Mouse (Mus musculus): ENCODE measurements around the gene Zbed4.
"Not testable (repeated sequence)": the region's sequence is repeated elsewhere in the genome, so short reads cannot be mapped to it uniquely, and the experiment has no call there.

Zbed4 gene

DNA sequence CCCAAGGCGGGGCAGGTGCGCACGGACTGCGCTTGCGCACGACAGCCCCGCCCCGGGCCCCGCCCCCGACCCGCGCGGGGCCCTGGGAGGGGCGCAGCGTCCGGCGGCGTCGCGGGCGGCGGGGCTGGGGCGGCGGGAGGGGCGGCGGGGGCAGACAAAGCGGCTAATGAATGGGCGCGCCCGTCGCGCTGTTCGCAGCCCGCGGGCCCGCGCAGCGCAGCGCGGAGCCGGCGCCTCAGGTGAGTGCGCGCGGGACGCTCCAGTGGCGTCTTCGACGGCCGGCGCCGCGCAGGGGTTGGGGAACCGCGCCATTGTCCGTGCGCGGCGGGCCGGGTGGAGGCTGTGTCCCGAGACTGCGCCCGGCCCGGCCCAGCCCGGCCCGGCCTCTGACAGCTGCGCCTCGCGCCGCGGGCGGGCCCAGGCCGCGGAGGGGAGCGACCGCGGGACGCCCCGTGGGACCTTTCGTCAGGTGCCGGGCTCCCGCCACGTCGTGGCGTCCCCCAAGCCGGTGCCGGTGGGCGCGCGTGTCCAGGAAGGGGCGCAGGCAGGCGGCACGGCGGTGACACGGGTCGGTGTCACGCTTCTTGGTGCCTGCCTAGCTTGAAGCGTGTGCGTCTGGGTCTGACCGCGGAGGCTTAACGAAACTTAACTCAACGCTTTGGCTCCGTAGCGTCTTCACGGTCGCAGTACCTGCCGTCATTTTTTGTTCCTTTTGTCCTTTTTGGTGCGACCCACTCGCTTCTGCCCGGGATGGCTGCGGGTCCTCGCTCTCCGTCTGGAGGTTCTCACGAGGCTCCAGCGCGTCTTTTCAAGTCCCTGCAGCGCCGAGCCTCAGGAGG, at the start of gene Zbed4:
Gene Zbed4 (plus strand): TSS at position 97 of the 839 bp plus-strand sequence.
- DNase-seq (ENCODE audit: low spot score): peak; percentile 75

DNA sequence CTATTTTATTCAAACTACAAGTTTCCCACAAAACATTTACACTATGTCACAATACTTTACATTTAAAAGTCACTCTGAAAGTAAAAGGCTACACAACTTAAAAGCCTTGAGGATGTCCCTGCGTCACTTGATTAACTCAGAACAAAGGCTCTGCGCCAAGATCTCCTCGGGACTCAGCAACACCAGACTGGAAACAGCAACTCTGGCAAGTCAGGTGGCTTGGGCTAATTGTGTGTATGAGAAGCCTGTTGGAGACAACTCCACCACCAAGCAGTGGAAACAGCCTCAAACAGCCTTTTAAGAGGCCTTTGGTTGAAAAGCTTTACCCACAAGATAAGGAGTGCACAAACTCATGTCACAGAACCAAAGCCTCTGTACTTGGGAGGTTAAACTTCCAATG, 49.0 kb upstream of the Zbed4 start:
- no peak for DNase-seq (ENCODE audit: low spot score)

DNA sequence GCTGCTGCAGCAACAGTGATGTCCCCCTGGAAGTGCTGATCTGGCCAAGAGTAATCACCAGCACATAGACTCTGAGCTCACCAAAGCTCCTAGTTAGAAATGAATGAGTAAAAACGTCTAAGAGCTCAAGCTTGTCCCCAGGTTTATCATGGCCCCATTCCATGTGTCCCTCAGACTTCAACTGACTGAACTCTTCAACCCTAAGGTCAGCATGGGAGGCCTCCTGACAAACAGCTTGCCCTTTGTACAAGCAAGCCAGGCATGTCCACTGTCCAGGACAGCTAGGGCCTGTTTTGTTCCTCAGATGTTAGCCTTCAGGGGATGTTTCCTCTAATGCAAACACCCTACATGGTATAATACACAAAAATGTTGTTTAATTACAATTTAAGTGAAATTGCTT, 47.2 kb upstream of the Zbed4 start:
- DNase-seq (ENCODE audit: low spot score): no peak

DNA sequence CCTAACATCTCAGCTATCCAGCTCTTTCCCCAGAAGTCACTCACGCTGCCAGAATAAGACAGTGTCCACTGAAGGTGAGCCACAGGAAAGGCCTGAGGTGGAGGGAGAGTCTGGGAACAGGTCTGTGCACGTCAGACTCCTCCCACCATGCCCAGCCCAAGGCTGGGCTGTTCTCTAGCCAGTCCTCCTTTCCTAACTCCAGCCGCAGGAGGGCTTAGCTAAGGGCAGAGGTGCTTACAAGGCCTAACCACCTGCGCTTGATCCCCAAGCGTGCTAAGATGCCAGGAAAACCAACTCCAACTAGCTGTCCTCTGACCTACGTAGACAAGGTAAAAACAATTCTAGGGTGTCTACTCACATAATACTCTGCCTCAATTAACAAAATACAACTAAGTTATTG, 45.1 kb upstream of the Zbed4 start:
- DNase-seq (ENCODE audit: low spot score): no peak

DNA sequence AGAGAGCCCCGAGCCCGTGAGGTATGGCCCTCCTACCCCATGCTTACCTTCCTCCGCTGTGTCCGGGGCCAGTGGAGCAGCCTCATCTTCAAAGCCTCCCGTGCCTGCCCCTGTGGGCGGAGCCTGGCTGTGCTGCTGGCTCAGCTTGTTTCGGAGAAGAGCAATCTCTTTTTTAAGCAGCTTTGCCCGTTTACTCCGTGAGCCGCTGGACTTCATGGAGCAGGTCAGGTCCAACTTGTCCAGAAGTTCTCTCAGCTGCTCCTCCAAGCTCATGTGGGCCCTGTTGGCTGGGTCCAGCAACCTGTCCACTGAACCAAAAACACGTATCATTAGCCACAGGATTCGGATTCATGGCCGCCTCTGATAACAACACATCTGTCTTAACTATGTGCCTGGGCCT, 44.5 kb upstream of the Zbed4 start:
- not testable (repeated sequence) for DNase-seq (ENCODE audit: low spot score)

DNA sequence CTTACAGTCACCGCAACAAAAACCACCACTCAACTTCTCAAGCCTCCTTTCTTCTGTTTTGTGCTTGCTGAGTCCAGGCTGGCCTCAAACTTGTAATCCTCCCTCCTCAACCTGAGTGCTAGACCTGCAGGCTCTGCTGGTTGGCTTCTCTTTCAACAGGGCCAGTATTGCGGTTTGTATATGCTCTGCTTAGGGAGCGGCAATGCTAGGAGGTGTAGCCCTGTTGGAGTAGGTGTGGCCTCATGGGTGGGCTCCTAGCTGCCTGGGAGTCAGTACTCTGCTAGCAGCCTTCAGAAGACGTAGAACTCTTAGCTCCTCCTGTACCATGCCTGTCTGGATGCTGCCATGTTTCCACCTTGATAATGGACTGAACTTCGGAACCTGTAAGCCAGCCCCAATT, 43.3 kb upstream of the Zbed4 start:
- no peak for DNase-seq (ENCODE audit: low spot score)

DNA sequence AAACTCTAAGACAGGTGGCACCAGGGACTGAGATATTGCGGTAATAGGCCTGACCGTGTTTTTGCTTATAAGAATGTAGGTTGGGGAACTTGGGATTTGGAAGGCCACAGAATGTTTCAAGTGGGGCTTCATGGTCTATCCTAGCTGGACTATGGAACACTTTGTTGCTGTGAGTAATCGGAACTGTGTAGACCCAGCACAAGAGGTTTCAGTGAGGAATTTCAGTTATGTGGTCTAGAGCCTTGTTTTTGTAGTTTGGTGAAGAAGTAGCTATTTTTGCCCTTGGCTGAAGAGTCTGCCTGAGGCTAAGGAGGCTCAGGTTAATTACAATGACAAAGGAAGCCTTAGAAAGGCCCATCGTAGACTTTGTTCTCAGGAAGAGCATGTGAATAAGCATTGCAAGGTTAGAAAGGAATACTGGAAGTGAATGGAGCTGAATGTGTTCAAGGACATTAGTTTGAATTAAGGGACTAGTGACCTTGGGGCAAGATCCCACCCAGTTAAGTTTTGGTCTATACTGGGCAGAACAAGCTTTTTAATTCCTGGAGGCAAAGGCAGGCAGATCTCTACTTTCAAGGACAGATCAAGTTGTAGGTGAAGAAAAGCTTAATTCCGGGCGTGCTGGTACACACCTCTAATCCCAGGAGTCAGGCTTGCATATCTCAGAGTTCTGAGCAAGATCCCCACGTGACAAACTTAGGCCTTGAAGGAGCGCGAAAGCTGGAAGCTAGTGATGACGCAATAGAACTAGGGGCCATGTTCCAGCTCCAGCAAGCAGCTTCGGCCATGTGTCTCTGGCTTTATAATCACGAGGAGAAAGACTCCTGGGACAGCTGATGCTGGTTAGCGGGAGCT, 42.6 kb upstream of the Zbed4 start:
- no peak for DNase-seq (ENCODE audit: low spot score)

DNA sequence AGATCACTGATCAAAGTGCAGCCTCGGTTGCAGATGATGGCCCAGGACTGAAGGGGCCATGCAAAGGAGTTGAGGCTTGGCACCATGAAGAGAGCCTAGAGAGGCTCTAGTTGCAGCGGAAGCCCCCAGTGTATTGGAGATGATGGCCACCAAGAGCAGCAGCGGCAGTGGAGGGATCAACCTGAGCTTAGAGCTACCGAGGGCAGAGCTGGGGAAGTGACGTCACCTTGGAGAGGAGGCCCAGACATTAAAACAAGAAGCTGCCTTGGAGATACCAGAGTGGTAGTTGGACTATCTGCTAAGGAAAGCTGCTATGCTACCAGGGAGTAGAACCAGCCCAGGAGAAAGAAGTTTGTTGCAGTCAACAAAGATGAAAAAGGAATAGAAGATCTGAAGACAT, 41.6 kb upstream of the Zbed4 start:
- DNase-seq (ENCODE audit: low spot score): no peak

DNA sequence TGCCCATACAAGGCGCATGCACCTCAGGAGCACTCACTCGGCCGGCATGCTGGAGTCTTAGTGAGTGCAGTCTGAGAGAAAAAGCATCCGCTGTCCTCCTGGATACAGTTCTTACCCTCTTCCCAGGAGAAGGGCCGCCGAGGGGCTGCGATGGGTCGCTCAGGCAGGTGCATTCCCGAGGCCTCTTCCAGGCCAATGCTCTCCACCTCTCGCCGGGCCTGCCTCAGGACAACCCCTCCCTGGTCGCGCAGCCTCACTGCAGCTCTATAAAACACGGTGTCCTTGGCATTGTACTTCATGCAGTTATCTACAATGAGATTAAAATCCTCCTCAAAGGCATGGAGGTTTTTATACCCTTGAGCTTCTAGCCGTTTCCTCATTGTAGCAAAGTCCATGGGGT, 39.0 kb upstream of the Zbed4 start:
- DNase-seq (ENCODE audit: low spot score): no peak

DNA sequence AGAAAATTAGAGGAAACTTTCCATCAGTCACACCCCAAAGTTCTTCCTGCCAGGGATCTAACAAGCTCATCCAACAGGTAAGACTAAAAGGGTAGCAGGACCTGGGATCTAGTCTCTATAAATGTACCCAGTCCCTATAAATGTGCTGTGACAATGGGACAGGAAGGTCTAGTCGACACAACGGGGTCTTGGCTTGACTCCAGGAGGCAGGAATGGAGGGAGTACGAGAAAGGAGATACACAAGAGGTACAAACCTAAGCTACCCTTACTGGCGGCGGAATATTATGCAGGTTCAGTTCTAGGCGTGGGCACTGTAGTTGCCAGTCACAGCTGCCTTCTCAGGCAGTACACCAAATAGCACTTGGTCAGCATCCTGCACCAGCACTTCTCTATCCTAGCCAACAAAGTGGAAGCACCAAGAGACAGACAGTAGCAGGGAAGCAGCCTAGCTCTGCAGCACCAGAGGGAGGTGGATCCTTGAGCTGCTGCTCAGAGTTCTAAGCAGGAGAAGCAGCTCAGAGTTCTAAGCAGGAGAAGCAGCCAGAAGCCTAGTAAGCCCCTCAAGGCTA, 37.4 kb upstream of the Zbed4 start:
- no peak for DNase-seq (ENCODE audit: low spot score)

DNA sequence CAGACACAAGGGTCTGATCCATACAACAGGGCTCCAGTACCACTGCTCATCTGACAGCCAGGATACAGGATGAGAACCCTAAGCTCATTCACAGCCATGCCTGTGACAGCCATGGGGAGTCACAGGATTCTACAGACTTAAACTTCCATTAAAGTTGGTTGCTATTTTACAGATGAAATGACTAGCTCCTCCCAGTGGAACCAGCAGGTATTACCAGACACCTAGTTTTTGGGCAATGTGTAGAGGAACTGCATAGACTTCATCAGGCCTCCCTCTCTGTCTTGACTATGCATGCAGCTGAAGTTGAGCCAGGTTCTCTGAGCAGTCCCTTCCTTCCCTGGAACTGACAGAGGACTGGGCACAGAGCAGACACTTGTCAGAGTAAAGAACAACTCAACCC, 35.1 kb upstream of the Zbed4 start:
- no peak for DNase-seq (ENCODE audit: low spot score)

DNA sequence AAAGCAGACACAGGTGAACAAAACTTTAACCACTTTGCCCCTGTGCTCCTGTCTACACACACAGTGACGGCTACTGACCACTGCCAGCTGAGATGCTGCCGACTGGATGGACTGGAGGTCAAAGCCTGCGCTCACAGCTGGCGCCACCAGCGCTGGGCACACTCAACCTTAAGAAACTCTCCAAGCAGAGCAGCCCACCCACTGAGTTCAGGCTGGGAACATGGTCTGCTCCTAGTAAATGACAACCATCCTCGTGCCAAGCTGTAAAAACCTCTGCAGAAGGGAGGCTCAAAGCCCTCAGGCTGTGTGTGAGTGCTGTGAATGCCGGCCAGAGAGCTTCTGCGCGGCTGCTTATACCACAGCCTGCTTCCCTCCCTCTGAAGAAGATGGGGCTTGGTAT, 34.2 kb upstream of the Zbed4 start:
- DNase-seq (ENCODE audit: low spot score): no peak

DNA sequence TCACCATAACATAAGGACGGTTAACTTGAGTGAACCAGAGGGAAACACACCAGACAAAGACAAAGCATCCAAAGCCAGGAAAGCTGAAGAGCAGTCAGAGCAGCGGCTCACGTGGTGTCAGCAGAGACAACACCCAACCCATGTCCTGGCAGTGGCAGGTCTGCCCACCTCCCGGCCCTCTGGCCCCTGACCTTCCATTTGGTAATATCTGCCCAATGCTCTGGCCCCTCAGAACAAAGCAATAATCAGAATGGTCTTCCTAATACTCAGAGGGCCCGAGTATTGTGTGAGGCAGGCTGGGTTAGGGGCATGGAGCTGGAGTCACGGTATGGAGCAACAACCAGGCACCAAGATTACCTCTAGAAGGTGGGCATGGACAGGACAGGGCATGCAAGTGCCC, 28.3 kb upstream of the Zbed4 start:
- no peak for DNase-seq (ENCODE audit: low spot score)

DNA sequence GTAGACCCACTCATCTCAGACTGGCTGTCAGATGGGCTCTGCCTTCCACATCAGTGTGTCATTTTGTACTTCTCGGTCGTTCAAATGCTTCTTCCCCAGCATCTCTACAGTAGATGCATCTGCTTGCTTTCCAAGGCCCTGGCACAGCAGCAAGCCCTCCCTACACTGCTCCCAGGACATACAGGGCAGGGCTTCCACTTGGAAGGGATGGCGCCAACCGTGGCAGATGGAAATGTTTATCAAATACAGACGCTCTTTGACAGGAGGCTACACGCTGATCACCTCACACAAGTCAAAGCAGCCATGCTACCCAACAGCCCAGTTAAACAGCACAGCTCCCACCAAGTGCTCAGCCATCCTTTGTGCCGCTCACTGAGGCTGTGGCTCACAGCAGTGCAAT, 27.1 kb upstream of the Zbed4 start:
- DNase-seq (ENCODE audit: low spot score): no peak

DNA sequence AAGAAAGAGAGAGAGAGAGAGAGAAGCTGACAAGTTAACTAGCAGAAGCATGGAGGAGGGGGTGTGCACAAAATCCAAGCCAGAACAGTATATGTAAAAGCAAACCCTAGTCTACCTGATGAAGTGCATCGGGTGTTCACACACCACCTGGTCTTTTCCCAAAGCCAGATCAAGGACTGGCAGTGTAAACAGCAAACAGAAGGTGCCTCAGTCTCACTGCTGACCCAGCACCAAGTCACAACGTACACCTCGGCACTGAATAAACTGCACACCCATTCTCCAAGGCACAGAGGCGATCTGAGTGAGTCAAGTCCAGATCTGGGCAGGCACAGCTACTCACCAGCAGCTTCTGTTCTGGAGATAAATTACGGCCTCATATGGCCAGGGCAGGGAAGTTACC, 26.4 kb upstream of the Zbed4 start:
- no peak for DNase-seq (ENCODE audit: low spot score)

DNA sequence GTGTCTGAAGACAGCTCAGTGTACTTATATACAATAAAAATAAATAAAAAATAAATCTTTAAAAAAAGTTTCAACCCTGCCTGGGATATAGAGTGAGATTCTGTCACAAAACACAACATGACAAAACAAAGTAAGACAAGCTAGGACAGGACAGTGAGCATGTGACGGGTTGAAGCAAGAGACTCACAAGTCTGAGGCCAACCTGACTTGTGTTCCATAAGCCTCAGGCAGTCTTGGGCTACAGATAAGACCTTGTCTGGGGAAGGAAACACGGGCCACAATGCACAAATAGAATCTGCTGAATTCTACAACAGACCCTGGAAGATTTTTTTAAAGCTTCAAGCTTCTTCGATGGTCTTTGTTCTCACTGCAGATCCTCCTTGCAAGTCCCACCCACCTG, 24.3 kb upstream of the Zbed4 start:
- DNase-seq (ENCODE audit: low spot score): no peak

DNA sequence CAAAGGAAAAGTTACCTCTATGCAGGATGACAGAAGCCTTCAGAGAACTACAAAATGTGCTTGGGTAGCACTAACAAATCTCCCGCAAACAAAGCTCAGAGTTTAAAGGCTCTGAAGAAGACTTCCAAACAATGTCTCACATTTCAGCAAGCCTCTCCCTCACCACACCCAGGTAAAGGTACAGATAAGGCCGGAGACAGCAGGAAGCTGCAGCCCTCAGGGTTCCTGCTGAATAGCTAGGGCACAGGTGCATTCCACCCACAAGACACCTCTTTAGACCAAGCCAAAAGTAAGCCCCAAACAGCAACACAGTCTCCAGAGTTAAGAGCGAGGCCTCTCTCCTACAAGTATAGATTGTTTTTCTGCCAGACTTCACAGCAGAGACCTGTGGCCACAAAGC, 20.7 kb upstream of the Zbed4 start:
- DNase-seq (ENCODE audit: low spot score): no peak

DNA sequence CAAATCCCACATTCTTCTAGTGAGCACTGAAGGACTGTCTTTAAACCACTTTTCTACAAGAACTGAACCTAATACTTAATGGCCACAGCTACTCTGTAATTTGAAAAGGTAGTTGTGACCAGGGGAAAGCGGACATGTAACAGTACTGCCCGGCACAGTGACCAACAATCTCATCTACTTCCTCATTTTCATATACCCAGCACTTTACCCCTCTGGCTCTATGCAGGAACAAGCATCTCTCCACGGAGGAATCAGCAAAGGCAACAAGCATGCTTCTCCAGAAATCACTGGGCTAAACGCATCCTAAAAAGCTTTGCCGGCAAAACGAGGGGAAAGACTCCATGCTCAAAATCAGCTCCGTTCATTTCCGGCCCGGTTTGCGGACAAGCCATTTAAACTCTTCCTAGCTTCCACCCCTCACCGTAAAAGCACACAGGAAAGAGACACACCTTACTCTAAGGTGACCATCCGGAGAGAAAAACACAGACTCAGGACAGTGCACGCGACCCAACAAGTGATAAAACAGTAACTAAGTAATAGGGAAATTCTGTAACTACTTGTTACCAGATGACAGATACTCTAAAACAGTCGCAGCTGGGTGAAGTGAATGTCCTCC, 18.9 kb upstream of the Zbed4 start:
- no peak for DNase-seq (ENCODE audit: low spot score)

DNA sequence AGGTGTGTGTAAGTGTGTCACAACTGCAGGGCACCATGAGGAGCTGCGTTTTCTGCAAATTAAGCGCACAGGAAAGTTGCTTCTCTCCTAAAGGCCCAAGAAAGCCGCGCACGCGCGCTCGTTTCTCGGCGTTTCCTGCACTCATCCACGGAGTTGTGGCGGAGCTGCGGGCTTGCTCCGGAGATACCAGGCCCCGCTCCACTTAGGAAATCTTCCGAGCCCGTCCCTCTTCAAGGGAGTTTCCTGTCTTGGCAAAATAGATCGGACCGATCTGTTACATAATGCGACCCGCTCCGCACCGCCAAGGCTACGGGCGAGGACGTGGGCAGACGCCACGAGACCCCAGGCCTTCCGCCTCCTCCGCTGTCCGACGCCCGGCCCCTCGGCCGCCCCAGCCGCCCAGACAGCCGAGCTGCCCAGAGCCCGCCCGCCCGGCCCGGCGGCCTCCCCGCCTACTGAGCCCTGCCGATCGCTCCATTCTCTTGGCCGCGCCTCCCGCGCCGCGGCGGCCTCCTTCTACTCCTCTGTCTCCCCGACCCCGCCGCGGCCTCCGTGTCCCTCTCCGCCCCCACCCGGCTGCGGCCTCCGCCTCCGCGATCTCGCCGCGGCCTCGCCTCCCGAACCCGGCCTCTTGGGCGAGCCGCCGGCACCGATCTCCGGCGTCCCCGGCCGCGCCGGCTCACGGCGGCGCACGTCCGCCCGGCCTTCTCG, 18.3 kb upstream of the Zbed4 start:
- peak; percentile 73 for DNase-seq (ENCODE audit: low spot score)

DNA sequence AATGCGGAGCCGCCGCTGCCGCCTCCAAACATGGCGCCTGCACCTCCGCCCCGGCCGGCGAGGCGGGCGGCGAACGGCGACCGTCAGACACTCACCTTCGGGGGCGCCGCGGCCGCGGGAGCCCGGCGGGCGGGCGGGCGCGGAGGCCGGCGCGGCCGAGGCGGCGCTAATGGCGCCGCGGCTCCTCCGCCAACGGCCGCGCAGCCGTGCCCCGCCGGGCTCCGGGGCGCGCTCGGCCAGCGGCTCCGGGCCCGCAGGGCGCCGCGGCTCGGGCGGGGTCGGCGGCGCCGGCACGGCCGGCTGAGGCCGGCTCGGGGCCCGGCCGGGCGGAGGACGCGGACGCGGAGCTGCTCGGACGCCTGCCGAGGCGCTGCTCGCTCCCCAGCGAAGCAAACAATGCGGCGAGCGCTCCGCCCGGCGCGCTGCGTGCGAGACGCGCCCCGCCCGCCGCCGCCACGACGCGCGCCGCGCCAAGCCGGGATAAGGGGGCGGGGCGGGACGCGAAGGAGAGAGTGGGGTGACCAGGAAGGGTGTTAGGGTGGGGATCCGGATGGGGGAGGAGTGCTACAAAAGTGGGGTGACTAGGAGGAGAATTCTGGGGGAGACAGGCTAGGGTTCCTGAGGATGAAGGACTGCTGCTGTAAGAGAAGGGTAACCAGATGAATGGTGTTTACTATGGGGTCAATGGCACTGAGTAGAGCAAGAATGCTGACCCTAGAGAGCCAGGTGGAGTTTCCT, 17.5 kb upstream of the Zbed4 start, which contains the start of gene Brd1:
Gene Brd1 (minus strand): TSS at position 400 of the 738 bp plus-strand sequence.
- DNase-seq (ENCODE audit: low spot score): peak; percentile 74

DNA sequence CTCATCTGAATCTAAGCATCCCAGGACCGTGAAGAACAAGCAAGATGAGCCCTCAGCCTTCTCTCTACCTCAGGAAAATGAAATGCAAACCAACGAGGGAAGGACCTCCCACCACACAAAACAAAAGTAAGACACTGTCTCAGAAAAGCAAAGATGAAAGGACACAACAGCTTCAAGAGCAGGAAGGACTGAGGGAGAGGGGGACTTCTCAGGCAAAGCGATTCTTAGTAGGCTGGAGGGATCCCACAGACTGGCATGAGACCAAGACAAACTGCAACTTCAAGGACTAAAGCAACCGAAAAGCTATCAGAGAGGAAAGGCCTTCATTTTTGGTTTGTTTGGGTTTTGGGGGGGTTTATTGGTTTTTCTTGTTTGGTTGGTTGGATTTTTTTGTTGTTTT, 15.3 kb upstream of the Zbed4 start:
- DNase-seq (ENCODE audit: low spot score): no peak
